Mouse (Mus musculus): ENCODE data around the gene Arhgap30.

The Arhgap30 gene

GRCm38 (mm10) chr1:171425126-171425525 lies 36.4 kb downstream of the Arhgap30 start:
- DNase-seq (ENCODE audit: low spot score in 2 of 2), result peak in 1 of 2 experiments; percentile 52

GRCm38 (mm10) chr1:171432158-171432557 lies 43.4 kb downstream of the Arhgap30 start:
- DNase-seq (ENCODE audit: low spot score in 2 of 2), result no peak

GRCm38 (mm10) chr1:171435288-171435814 lies 46.6 kb downstream of the Arhgap30 start:
- no peak for DNase-seq (ENCODE audit: low spot score in 2 of 2)

GRCm38 (mm10) chr1:171435974-171436373 lies 47.2 kb downstream of the Arhgap30 start:
- DNase-seq (ENCODE audit: low spot score in 2 of 2), result no peak

GRCm38 (mm10) chr1:171437264-171438013 lies 48.7 kb downstream of the Arhgap30 start, which contains the start of gene F11r:
F11r (plus strand) TSS chr1:171437535.
- DNase-seq (ENCODE audit: low spot score in 2 of 2), result peak; percentile 86 to 90

- DNase-seq (ENCODE audit: low spot score in 2 of 2), result no peak
Observed at GRCm38 (mm10) chr1:171438014-171438670, 49.4 kb downstream of the Arhgap30 start.

- no peak for DNase-seq (ENCODE audit: low spot score in 2 of 2)
Observed at GRCm38 (mm10) chr1:171439072-171439471, 50.3 kb downstream of the Arhgap30 start.

GRCm38 (mm10) chr1:171440025-171440725 lies 51.4 kb downstream of the Arhgap30 start:
- DNase-seq (ENCODE audit: low spot score in 2 of 2), result peak in 1 of 2 experiments; percentile 54

- DNase-seq (ENCODE audit: low spot score in 2 of 2), result peak in 1 of 2 experiments; percentile 30
Observed at GRCm38 (mm10) chr1:171441466-171442412, 53.0 kb downstream of the Arhgap30 start.

- no peak for DNase-seq (ENCODE audit: low spot score in 2 of 2)
Observed at GRCm38 (mm10) chr1:171442413-171442760, 53.6 kb downstream of the Arhgap30 start.

- no peak for DNase-seq (ENCODE audit: low spot score in 2 of 2)
Observed at GRCm38 (mm10) chr1:171445050-171445449, 56.3 kb downstream of the Arhgap30 start.

GRCm38 (mm10) chr1:171446854-171447253 lies 58.1 kb downstream of the Arhgap30 start:
- DNase-seq (ENCODE audit: low spot score in 2 of 2), result no peak

- DNase-seq (ENCODE audit: low spot score in 2 of 2), result no peak
Observed at GRCm38 (mm10) chr1:171447692-171448091, 58.9 kb downstream of the Arhgap30 start.

GRCm38 (mm10) chr1:171450062-171450461 lies 61.3 kb downstream of the Arhgap30 start:
- DNase-seq (ENCODE audit: low spot score in 2 of 2), result no peak

- DNase-seq (ENCODE audit: low spot score in 2 of 2), result no peak
Observed at GRCm38 (mm10) chr1:171451001-171451400, 62.2 kb downstream of the Arhgap30 start.

GRCm38 (mm10) chr1:171452522-171452921 lies 63.8 kb downstream of the Arhgap30 start:
- DNase-seq (ENCODE audit: low spot score in 2 of 2), result no peak

GRCm38 (mm10) chr1:171452923-171453322 lies 64.2 kb downstream of the Arhgap30 start:
- no peak for DNase-seq (ENCODE audit: low spot score in 2 of 2)

- no peak for DNase-seq (ENCODE audit: low spot score in 2 of 2)
Observed at GRCm38 (mm10) chr1:171454926-171455325, 66.2 kb downstream of the Arhgap30 start.

- no peak for DNase-seq (ENCODE audit: low spot score in 2 of 2)
Observed at GRCm38 (mm10) chr1:171457568-171457967, 68.8 kb downstream of the Arhgap30 start.

GRCm38 (mm10) chr1:171459791-171460190 lies 71.0 kb downstream of the Arhgap30 start:
- DNase-seq (ENCODE audit: low spot score in 2 of 2), result no peak
